Mouse (Mus musculus) forebrain, embryonic 13.5 days (tissue): Measurements from ENCODE around the gene Tbca. TPM values are rescaled to one million over a fixed set of nuclear protein-coding genes. Genes with fewer than 3 reads are reported as not detected.

Experiments
- ATAC-seq: fragments of 200-750 bp; cut with Nextera tagmentation; 2 replicates; pipeline ENCODE4 v1.8.0; 2017
- H3K27ac ChIP-seq: fragments of 300-500 bp; sonication (generic); 2 replicates; pipeline ENCODE4 v1.5.1; 2015; ENCODE audit warnings: inconsistent platforms, mild to moderate bottlenecking, moderate library complexity
- H3K27me3 ChIP-seq: fragments of 300-500 bp; sonication (generic); 2 replicates; pipeline ENCODE4 v1.6.1; 2015; ENCODE audit warnings: mild to moderate bottlenecking, inconsistent platforms
- H3K36me3 ChIP-seq: fragments of 300-500 bp; sonication (generic); 2 replicates; pipeline ENCODE4 v1.6.1; 2015; ENCODE audit warnings: mild to moderate bottlenecking, inconsistent platforms; ENCODE audit not compliant: poor library complexity, severe bottlenecking
- H3K4me1 ChIP-seq: fragments of 300-500 bp; sonication (generic); 2 replicates; pipeline ENCODE4 v1.6.1; 2015; ENCODE audit warnings: inconsistent platforms
- H3K4me2 ChIP-seq: fragments of 300-500 bp; sonication (generic); 2 replicates; pipeline ENCODE4 v1.6.1; 2015; ENCODE audit warnings: inconsistent platforms, mild to moderate bottlenecking, moderate library complexity
- H3K4me3 ChIP-seq: fragments of 300-500 bp; sonication (generic); 2 replicates; pipeline ENCODE4 v1.5.1; 2015; ENCODE audit warnings: mild to moderate bottlenecking, inconsistent platforms
- H3K9ac ChIP-seq: fragments of 300-500 bp; sonication (generic); 2 replicates; pipeline ENCODE4 v1.6.1; 2015; ENCODE audit warnings: mild to moderate bottlenecking, inconsistent platforms
- H3K9me3 ChIP-seq: fragments of 300-500 bp; sonication (generic); replicated peaks from 2 replicates; pipeline ENCODE4 v1.6.1; 2016; ENCODE audit warnings: inconsistent platforms
- WGBS: fragments of 180-500 bp; shearing (Covaris S2); methylation state at CpG from one replicate; pipeline ENCODE4 v1.1.7; 2015; 5-methylcytosine and 5-hydroxymethylcytosine counted together
- polyA plus RNA-seq: library from polyadenylated mRNA; unstranded; fragments of >200 nt; fragmentation: Nextera tagmentation; extraction: Ambion mirVana; gene quantifications from 2 replicates; pipeline ENCODE4 v1.2.1, GENCODE M21; 2015

Tbca gene
- polyA plus RNA-seq, 1 experiment from 2014 or later, result 307 TPM

DNA sequence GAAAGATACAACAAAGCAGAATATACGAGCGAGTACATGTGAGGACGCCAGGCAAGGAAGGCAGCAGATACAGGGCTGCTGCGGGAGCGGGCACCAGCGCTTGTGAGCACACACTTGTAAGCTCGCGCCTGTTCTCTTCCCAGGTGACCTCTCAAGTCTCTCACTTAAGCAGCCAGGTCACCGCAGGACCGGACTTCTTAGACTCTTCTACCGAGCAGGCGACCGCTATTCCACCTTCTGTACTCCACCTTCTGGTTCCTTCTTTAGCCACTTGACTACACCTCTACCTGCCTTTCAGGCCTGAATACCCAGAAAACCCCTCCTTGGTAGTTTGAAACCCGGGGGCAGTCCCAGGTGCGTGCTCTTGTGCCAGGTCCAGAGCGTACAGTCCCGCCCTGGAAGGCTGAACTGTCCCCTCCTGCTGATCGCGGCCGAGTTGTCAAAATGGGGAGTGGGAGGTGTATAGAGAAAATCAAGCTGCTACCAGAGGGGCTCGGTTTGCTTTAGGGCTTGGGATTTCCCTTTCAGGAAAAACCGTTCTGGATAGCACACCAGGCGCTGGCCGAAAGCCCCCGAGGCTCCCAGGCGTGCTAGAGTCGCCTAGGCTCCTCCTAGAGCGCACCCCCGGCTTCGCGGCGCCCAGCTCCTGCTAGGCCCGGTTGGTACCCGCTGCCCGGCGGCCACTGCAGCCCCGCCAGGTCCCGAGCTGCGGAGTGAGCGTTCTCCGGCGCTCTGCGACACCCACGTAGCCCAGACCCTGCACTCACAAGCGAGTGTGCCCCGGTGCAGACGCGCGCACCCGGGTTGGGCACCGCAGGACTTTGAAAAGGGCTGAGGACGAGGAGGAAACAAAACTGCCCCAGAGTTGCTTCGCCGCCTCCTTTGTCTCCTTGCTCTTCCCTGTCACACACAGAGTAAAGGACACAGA lies 84.7 kb downstream of the Tbca start:
- ATAC-seq, result peak; percentile 41; the same call in 1 of the 2 replicates
- Histone ChIP-seq H3K9ac (peak overlapping the region; percentile 17; the same call in 1 of the 2 replicates), H3K36me3 (no peaks in the 10 kb centered on the region), H3K4me3 (peak overlapping the region; percentile 16), H3K9me3 (no peaks in the 10 kb centered on the region), H3K27me3 (peaks cover 95% of the 10 kb centered on the region), H3K27ac (peak overlapping the region; percentile 35; the same call in 1 of the 2 replicates), H3K4me2 (peak overlapping the region; percentile 31), H3K4me1 (peaks cover 13% of the 10 kb centered on the region)
- under 1% methylated on average over 54 of the region's 54 CpGs for WGBS

DNA sequence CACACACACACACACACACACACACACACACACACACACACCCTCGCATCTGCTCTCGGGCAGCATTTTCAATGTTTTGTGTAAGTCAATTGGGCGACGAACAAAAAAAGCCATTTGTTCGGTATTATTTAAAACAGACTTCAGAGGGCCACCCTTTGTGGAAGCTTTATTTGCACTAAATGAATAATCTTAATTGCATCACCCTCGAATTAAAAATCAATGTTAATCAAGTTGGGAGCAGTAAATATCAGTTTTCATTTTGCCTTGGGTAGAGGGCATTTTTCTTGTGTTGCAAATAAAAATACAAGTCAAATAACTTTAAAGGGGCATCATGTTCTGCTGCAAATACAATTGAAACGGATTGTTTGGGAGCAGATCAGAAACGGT lies 85.3 kb downstream of the Tbca start:
- Histone ChIP-seq H3K9ac (no peak overlapping the region), H3K27me3 (peaks cover 90% of the 10 kb centered on the region), H3K27ac (no peak overlapping the region), H3K4me2 (peak overlapping the region; percentile 31; the same call in 1 of the 2 replicates), H3K4me1 (peaks cover 8% of the 10 kb centered on the region), H3K36me3 (no peaks in the 10 kb centered on the region), H3K4me3 (no peak overlapping the region), H3K9me3 (no peaks in the 10 kb centered on the region)
- ATAC-seq, result no peak
- 1% methylated on average over 8 of the region's 8 CpGs for WGBS

DNA sequence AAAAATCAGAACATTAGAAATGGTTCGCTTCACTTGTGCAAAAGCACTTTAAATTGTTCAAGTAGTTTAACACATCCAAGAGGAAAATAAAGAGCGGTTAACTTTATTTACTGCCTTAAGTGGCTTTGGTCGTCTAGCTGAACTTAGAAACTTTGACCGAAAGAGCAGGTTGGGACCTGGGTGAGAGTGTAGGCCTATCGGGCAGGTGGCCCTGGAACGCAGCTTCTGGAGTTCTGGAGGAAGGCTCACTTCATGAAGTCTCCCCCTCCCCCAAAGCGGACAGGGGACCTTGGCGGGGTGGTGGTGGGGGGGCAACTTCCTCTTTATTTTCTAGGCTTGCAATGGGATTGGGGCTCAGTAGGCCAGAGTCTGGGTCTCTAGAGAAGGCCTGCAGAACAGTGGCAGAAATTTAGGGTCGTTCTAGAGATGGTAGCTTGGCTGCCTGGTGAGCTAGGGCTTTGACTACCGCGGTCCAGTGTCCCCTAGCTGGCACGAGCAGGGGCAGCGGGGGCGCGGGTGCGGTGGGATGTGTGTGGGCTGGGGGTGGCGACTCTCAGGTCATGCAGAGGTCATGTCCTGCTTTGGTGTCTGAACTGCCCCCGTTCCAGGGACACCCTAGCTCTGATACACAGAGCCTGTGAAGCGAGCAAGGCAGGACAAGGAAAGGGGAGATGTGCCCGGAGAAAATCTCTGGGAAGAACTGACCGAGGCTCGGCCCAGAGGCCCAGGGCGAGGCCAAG lies 86.1 kb downstream of the Tbca start:
- H3K9ac ChIP-seq, result no peak overlapping the region
- H3K4me2 ChIP-seq, result peak overlapping the region; percentile 18; the same call in 1 of the 2 replicates

DNA sequence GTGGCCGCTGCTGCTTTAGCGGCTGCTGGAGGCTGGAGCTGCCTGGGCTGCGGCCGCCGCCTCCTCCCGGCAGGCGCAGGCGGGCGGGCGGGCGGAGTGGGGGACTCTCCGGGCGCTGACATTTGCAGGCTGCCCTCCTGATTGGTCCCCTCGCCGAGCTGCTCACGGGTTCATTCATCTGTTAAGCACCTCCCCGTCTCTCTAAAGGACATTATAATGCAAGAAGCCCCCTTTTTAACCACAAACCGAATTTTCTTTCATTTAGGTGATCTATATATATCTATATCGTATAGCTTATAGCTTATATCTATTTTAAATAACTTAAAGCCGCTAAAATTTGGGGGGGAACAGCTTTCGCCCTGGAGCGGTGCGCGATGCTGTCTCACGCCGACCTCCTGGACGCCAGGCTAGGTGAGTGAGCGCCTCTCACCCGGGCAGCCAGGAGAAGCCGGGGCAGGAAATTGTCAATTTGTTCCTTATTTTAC lies 86.7 kb downstream of the Tbca start, which contains the start of gene Otp:
Gene Otp (plus strand): TSS at position 207 of the 485 bp plus-strand sequence.
- peak within 1 kb of the TSS; percentile 13 for H3K4me3 ChIP-seq
- peaks cover 86% of the 10 kb centered on the region for H3K27me3 ChIP-seq
- H3K27ac ChIP-seq, result peak within 1 kb of the TSS; percentile 31; the same call in 1 of the 2 replicates
- no peaks in the 10 kb centered on the region for H3K36me3 ChIP-seq
- peak within 1 kb of the TSS; percentile 18; the same call in 1 of the 2 replicates for H3K4me2 ChIP-seq
- no peaks in the 10 kb centered on the region for H3K9me3 ChIP-seq
- peak; percentile 66; the same call in 1 of the 2 replicates for ATAC-seq
- peaks cover 5% of the 10 kb centered on the region; the same call in 1 of the 2 replicates for H3K4me1 ChIP-seq
- H3K9ac ChIP-seq, result no peak within 1 kb of the TSS
- WGBS, result under 1% methylated on average over 23 of the region's 30 CpGs

More for the DNA sequence above, 86.1 kb downstream of the Tbca start:
- Histone ChIP-seq H3K27me3 (peaks cover 86% of the 10 kb centered on the region), H3K36me3 (no peaks in the 10 kb centered on the region), H3K4me3 (peak overlapping the region; percentile 10; the same call in 1 of the 2 replicates), H3K4me1 (peaks cover 5% of the 10 kb centered on the region; the same call in 1 of the 2 replicates), H3K27ac (no peak overlapping the region), H3K9me3 (no peaks in the 10 kb centered on the region)
- no peak; the same call in 1 of the 2 replicates for ATAC-seq
- WGBS, result under 1% methylated on average over 23 of the region's 23 CpGs

DNA sequence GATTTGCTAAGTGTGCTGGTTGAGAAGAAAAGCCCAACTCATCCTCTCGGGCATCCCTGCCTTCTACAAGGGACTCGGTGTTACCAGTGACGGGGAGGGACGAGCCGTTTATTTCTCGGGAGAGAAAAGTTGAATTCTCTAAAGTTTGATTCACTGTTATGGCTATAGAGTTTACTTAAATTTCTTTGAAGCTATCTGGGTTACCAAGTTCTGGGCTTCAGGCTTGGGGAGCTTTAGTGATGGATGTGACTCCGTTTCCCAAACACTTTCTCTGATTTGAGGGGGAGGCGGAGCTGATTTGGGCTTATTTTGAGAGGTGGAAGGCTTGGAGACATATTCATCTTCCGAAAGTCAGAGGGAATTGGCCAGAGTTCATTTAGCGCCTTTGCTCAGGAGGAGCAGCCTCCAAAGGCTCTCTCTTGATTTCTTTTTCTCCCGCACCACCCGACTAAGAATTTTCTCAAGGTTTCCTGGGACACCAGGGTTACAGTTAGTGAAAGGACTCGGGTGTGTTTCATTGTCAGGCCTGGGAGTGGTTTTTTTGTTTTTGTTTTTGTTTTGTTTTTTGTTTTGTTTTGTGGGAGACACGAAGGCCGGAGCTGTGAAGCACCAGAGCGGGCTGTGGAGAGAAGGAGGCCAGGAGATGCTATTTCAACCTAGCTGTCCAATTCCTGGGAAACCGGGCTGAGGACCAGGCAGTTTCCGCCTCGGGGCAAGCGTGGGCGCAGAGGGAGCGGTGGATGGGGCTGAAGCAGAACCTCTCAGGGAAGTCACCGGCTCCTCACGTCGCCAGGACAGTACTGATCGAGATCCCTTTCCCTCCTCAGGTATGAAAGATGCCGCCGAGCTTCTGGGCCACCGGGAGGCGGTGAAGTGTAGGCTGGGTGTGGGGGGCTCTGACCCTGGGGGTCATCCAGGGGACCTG lies 87.8 kb downstream of the Tbca start:
- Histone ChIP-seq H3K4me3 (peak overlapping the region; percentile 13), H3K27me3 (peaks cover 86% of the 10 kb centered on the region), H3K4me2 (no peak overlapping the region), H3K36me3 (no peaks in the 10 kb centered on the region), H3K9me3 (no peaks in the 10 kb centered on the region), H3K4me1 (peaks cover 5% of the 10 kb centered on the region; the same call in 1 of the 2 replicates), H3K9ac (no peak overlapping the region), H3K27ac (peak overlapping the region; percentile 31)
- no peak for ATAC-seq
- under 1% methylated on average over 30 of the region's 30 CpGs for WGBS

DNA sequence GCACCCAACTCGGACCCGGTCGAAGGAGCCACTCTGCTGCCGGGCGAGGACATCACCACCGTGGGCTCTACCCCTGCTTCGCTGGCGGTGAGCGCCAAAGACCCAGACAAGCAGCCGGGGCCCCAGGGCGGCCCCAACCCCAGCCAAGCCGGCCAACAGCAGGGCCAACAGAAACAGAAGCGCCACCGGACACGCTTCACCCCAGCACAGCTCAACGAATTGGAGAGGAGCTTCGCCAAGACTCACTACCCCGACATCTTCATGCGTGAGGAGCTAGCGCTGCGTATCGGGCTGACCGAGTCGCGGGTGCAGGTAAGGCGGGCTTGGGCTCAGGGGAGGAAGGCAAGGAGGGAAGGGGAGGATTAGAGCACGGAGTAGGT lies 88.5 kb downstream of the Tbca start:
- no peaks in the 10 kb centered on the region for H3K36me3 ChIP-seq
- no peak overlapping the region for H3K9ac ChIP-seq
- H3K4me1 ChIP-seq, result peaks cover 5% of the 10 kb centered on the region; the same call in 1 of the 2 replicates
- peaks cover 86% of the 10 kb centered on the region for H3K27me3 ChIP-seq
- H3K4me3 ChIP-seq, result peak overlapping the region; percentile 13; the same call in 1 of the 2 replicates
- ATAC-seq, result no peak; the same call in 1 of the 2 replicates
- WGBS, result under 1% methylated on average over 27 of the region's 27 CpGs
- no peaks in the 10 kb centered on the region for H3K9me3 ChIP-seq
- no peak overlapping the region for H3K4me2 ChIP-seq
- H3K27ac ChIP-seq, result peak overlapping the region; percentile 31; the same call in 1 of the 2 replicates

DNA sequence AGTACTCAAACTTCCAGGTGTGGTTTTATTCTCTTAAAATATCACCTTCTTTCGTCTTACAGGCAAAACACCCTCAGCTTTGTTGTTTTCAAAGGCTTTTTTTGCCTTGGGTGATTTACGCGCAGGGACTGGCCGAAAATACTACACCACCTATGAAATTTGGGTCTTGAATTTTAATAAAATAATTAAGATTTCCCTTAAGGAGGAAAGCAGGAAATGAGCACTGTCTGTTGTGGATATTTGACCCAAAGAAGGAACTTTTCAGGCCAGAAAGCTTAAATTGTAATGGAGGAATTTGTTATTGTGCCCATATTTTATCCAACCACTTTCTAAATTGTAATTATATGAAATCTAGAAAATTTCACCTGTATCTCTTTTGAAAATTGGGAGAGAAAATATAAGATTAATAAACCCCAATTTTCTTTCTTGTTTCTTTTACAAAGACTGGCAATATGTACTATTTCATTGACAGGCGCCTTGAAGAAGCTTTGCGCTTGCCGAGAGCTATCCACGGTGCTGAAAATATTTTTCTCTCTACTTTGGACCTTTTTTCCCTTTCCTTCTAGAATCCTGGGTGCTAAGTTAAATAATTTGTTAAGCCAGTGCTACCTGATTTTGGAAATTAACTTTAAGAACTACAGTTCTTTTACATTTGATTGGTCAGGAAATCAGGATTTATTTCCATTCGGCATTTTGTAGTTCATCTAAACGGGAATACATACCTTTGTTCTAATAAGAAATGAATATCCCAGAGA lies 89.5 kb downstream of the Tbca start:
- Histone ChIP-seq H3K4me3 (no peak overlapping the region), H3K4me1 (peaks cover 14% of the 10 kb centered on the region), H3K9me3 (no peaks in the 10 kb centered on the region), H3K36me3 (no peaks in the 10 kb centered on the region), H3K4me2 (no peak overlapping the region), H3K9ac (no peak overlapping the region), H3K27me3 (peaks cover 86% of the 10 kb centered on the region), H3K27ac (no peak overlapping the region)
- ATAC-seq, result no peak
- WGBS, result 9% methylated on average over 10 of the region's 10 CpGs

DNA sequence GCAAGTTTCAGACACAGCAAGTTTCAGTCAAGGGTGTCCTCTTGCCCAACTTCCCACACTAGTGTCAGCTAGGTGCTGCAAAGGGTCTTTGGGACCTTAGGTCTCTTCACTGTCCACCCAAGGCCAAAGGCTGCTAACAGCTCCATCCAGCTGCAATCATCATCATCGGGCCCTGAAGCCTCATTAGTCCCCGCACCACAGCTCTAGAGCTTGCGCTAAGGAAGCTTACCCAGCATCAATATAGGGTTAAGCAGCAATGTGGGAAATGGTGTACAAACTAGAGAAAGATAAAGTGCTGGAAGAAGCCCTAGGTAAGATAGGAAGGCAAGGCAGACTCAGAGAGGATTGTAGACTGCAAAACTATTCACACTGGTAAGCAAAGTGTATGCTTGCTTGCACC lies 92.5 kb downstream of the Tbca start:
- ATAC-seq, result no peak
- no peak overlapping the region for H3K4me3 ChIP-seq
- WGBS, result 2% methylated on average over 3 of the region's 3 CpGs

DNA sequence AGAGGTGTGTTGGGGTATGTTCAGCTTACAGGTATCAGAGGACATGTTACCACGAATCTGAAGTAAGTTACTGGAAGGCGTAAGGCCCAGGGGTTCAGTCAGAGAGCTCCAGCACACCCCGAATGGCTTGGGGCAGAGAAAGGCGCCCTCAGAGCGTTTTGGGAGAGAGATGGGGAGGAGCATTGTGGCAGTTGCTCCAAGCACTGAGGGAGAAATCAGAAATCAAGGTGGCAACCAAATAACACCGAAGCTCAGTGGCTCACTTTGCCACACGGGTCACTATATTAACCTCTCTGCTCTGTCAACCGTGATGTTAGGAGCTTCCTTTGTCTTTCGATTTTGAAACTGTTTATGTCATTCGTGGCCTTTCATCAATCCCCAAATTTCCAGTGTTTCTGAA lies 93.5 kb downstream of the Tbca start:
- Histone ChIP-seq H3K36me3 (no peaks in the 10 kb centered on the region), H3K27ac (no peak overlapping the region), H3K4me2 (peak overlapping the region; percentile 68; the same call in 1 of the 2 replicates), H3K9me3 (no peaks in the 10 kb centered on the region), H3K27me3 (peaks cover 87% of the 10 kb centered on the region), H3K4me1 (peaks cover 24% of the 10 kb centered on the region), H3K9ac (no peak overlapping the region), H3K4me3 (peak overlapping the region; percentile 40; the same call in 1 of the 2 replicates)
- ATAC-seq, result no peak
- 2% methylated on average over 10 of the region's 10 CpGs for WGBS

More for the DNA sequence above, 92.5 kb downstream of the Tbca start:
- Histone ChIP-seq H3K27me3 (peaks cover 88% of the 10 kb centered on the region), H3K27ac (no peak overlapping the region), H3K36me3 (no peaks in the 10 kb centered on the region), H3K9me3 (no peaks in the 10 kb centered on the region), H3K4me1 (peaks cover 24% of the 10 kb centered on the region), H3K9ac (no peak overlapping the region), H3K4me2 (no peak overlapping the region)

DNA sequence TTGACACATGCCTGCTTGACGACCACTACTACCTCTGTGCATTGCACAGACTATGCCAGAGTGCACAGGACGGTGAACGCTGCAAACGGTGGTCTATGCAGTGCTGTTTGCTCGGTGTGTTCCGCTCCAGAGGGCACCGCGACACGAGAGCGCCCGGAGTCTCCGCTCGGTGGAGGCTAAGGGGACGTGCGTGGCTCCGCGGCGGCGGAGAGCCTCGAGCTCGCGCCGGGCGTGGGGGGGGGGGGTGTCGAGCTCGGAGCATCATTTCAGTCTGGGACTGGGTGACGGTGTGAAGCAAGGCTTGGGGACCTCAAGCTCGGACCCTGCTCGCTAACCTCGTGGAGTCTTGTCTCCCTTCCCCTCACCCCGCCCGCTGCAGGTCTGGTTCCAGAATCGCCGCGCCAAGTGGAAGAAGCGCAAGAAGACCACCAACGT lies 94.0 kb downstream of the Tbca start:
- peak; percentile 67 for ATAC-seq
- Histone ChIP-seq H3K9me3 (no peaks in the 10 kb centered on the region), H3K9ac (peak overlapping the region; percentile 43; the same call in 1 of the 2 replicates), H3K4me1 (peaks cover 24% of the 10 kb centered on the region), H3K36me3 (no peaks in the 10 kb centered on the region), H3K27me3 (peaks cover 87% of the 10 kb centered on the region), H3K4me2 (peak overlapping the region; percentile 68), H3K4me3 (peak overlapping the region; percentile 40), H3K27ac (no peak overlapping the region)
- under 1% methylated on average over 37 of the region's 37 CpGs for WGBS
